Mouse (Mus musculus): ENCODE data around the gene Med13.

DNA sequence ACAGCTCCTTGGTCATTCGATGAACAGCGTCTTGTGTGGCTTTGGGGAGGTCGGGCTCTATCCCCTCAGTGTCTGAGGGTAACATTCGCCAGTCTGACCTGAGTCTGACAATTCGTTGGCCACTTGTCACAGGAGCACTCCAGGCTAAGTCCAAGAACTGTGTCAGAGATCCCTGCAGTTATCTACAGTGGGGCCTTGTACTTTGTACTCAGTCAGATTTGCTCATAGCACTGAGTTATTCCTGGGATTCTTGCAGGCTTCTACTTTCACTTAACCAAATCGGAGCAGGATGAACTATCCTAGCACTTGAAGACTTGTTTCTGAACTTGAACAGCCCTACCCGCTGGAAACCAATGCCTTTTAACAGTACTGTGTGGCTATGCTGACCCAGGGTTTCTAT, 34.3 kb upstream of the Med13 start:
- TF ChIP-seq POLR2A (IDR thresholded peaks at IDR 0.05; ENCODE audit: low read depth, low read length) (no peak), CTCF (conservative IDR thresholded peaks at IDR 0.05; ENCODE audit: insufficient read depth, insufficient read length, low read depth, low read length) (no peak)

Measured in kidney, adult 2 months (tissue).